Mouse (Mus musculus) forebrain, embryonic 13.5 days (tissue): Measurements from ENCODE around the gene Polr2m. TPM values are rescaled to one million over a fixed set of nuclear protein-coding genes. Genes with fewer than 3 reads are reported as not detected.
"Not testable (repeated sequence)": the region's sequence is repeated elsewhere in the genome, so short reads cannot be mapped to it uniquely, and the experiment has no call there.

Experiments
- ATAC-seq: fragments of 200-750 bp; cut with Nextera tagmentation; 2 replicates; pipeline ENCODE4 v1.8.0; 2017
- H3K27ac ChIP-seq: fragments of 300-500 bp; sonication (generic); 2 replicates; pipeline ENCODE4 v1.5.1; 2015; ENCODE audit warnings: inconsistent platforms, mild to moderate bottlenecking, moderate library complexity
- H3K27me3 ChIP-seq: fragments of 300-500 bp; sonication (generic); 2 replicates; pipeline ENCODE4 v1.6.1; 2015; ENCODE audit warnings: mild to moderate bottlenecking, inconsistent platforms
- H3K36me3 ChIP-seq: fragments of 300-500 bp; sonication (generic); 2 replicates; pipeline ENCODE4 v1.6.1; 2015; ENCODE audit warnings: mild to moderate bottlenecking, inconsistent platforms; ENCODE audit not compliant: poor library complexity, severe bottlenecking
- H3K4me1 ChIP-seq: fragments of 300-500 bp; sonication (generic); 2 replicates; pipeline ENCODE4 v1.6.1; 2015; ENCODE audit warnings: inconsistent platforms
- H3K4me2 ChIP-seq: fragments of 300-500 bp; sonication (generic); 2 replicates; pipeline ENCODE4 v1.6.1; 2015; ENCODE audit warnings: inconsistent platforms, mild to moderate bottlenecking, moderate library complexity
- H3K4me3 ChIP-seq: fragments of 300-500 bp; sonication (generic); 2 replicates; pipeline ENCODE4 v1.5.1; 2015; ENCODE audit warnings: mild to moderate bottlenecking, inconsistent platforms
- H3K9ac ChIP-seq: fragments of 300-500 bp; sonication (generic); 2 replicates; pipeline ENCODE4 v1.6.1; 2015; ENCODE audit warnings: mild to moderate bottlenecking, inconsistent platforms
- H3K9me3 ChIP-seq: fragments of 300-500 bp; sonication (generic); replicated peaks from 2 replicates; pipeline ENCODE4 v1.6.1; 2016; ENCODE audit warnings: inconsistent platforms
- WGBS: fragments of 180-500 bp; shearing (Covaris S2); methylation state at CpG from one replicate; pipeline ENCODE4 v1.1.7; 2015; 5-methylcytosine and 5-hydroxymethylcytosine counted together
- polyA plus RNA-seq: library from polyadenylated mRNA; unstranded; fragments of >200 nt; fragmentation: Nextera tagmentation; extraction: Ambion mirVana; gene quantifications from 2 replicates; pipeline ENCODE4 v1.2.1, GENCODE M21; 2015

The Polr2m gene
- polyA plus RNA-seq, 1 experiment from 2014 or later, result 369 TPM

DNA sequence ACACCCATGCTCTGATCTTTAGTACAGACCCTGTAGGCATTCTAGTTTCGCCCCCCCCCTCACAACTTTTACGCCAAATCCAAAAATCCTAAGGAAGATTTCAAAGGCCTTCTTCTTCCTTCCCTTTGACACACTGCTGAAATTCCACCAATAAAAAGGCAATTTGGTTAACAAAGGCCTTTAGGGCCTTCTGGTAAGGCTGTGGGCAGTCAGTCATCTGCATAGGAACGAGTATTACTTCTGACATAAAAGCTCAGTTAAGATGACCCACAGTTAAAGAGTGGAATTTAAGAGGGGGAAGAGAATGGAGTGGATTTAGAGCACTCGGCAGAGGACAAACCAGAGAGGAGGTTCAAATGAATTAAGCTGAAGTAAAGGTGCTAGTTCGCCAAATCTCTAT, 8.0 kb upstream of the Polr2m start:
- H3K4me2 ChIP-seq, result no peak overlapping the region
- WGBS, result 51% methylated on average over 5 of the region's 5 CpGs
- H3K9ac ChIP-seq, result no peak overlapping the region
- no peak overlapping the region for H3K27ac ChIP-seq
- no peaks in the 10 kb centered on the region for H3K4me1 ChIP-seq
- no peaks in the 10 kb centered on the region for H3K9me3 ChIP-seq
- no peaks in the 10 kb centered on the region for H3K36me3 ChIP-seq
- H3K27me3 ChIP-seq, result no peaks in the 10 kb centered on the region
- no peak overlapping the region for H3K4me3 ChIP-seq
- ATAC-seq, result no peak

GRCm38 (mm10) chr9:71492296-71493025, 6.7 kb upstream of the Polr2m start:
- 0 out of 2 replicates have a peak, but pooled peaks cover 4% of the 10 kb centered on the region for H3K27me3 ChIP-seq
- no peak overlapping the region for H3K9ac ChIP-seq
- no peaks in the 10 kb centered on the region for H3K9me3 ChIP-seq
- no peaks in the 10 kb centered on the region for H3K36me3 ChIP-seq
- no peak overlapping the region for H3K27ac ChIP-seq
- H3K4me2 ChIP-seq, result no peak overlapping the region
- no peak for ATAC-seq
- H3K4me3 ChIP-seq, result no peak overlapping the region
- 90% methylated on average over 15 of the region's 15 CpGs for WGBS
- no peaks in the 10 kb centered on the region for H3K4me1 ChIP-seq

DNA sequence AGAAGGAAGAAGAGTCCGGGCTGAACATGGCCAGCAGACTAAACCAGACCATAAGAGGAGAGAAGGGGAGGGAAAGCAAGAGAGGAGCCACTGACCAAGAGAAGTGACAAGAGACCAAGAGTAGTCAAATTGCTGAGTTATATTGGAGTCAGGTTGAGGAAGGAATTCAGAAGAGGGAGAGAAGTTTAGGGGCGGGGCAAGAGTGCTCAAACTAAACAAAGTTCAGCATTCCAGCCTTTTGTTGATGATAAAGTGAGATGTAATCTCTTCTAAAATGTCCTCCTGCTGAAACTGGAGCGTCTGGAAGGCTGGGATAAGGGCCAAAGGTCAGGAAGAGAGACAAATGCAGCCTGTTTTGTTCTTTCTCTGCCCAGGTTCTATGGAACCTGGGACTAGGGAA, 4.3 kb upstream of the Polr2m start:
- WGBS, result 52% methylated on average over 3 of the region's 3 CpGs

GRCm38 (mm10) chr9:71486127-71486526, 392 bp upstream of the Polr2m start:
- Histone ChIP-seq H3K27me3 (0 out of 2 replicates have a peak, but pooled peaks cover 6% of the 10 kb centered on the region), H3K4me3 (peak overlapping the region; percentile 95), H3K4me1 (peaks cover 14% of the 10 kb centered on the region), H3K4me2 (peak overlapping the region; percentile 65), H3K36me3 (peaks cover 24% of the 10 kb centered on the region), H3K27ac (no peak overlapping the region), H3K9me3 (no peaks in the 10 kb centered on the region), H3K9ac (peak overlapping the region; percentile 99)
- 40% methylated on average over 7 of the region's 7 CpGs for WGBS
- peak; percentile 42 for ATAC-seq

More for the DNA sequence above, 4.3 kb upstream of the Polr2m start:
- Histone ChIP-seq H3K4me1 (0 out of 2 replicates have a peak, but pooled peaks cover 3% of the 10 kb centered on the region), H3K4me2 (no peak overlapping the region), H3K36me3 (no peaks in the 10 kb centered on the region), H3K9ac (no peak overlapping the region), H3K4me3 (no peak overlapping the region), H3K9me3 (no peaks in the 10 kb centered on the region), H3K27ac (no peak overlapping the region), H3K27me3 (0 out of 2 replicates have a peak, but pooled peaks cover 6% of the 10 kb centered on the region)
- ATAC-seq, result no peak

DNA sequence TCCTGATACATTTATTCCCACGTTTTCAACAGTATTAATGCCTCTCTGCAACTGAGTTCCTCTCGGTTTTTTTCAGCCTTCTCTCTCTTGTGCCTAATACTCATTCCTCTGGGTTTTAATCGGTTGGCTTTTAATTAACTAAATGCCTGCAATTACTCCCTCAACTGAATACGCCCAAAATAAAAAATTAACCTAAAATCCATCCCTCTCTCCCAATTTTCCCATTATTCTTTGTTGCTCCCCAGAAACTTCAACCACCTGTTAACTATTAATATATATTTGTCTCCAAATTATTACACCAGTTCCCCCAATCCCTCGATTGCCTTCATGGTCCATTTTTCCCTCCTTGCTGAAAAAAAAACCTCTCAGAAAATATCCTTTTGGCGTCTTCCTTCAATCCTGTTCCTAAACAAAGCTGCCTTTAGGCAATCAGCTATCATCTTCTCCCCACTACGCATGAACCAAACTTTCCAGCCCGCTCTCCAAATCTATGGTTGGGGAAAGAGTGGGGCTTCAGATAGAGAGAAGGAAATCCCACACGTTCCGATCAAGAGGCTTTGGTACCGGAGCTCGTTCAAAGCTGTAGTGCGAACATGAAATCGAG, 762 bp downstream of the Polr2m start:
- peak overlapping the region; percentile 65 for H3K4me2 ChIP-seq
- H3K27me3 ChIP-seq, result 0 out of 2 replicates have a peak, but pooled peaks cover 6% of the 10 kb centered on the region
- H3K4me3 ChIP-seq, result peak overlapping the region; percentile 95
- 1% methylated on average over 14 of the region's 14 CpGs for WGBS
- peak overlapping the region; percentile 99 for H3K9ac ChIP-seq
- peak overlapping the region; percentile 88 for H3K27ac ChIP-seq
- peaks cover 36% of the 10 kb centered on the region for H3K36me3 ChIP-seq
- peaks cover 14% of the 10 kb centered on the region for H3K4me1 ChIP-seq
- H3K9me3 ChIP-seq, result no peaks in the 10 kb centered on the region
- ATAC-seq, result no peak

- not testable (repeated sequence) for H3K27ac ChIP-seq, H3K27me3 ChIP-seq, H3K9ac ChIP-seq, H3K9me3 ChIP-seq, ATAC-seq
- Histone ChIP-seq H3K36me3 (peaks cover 47% of the 10 kb centered on the region), H3K4me3 (peak overlapping the region; percentile 95), H3K4me1 (peaks cover 14% of the 10 kb centered on the region), H3K4me2 (peak overlapping the region; percentile 65)
- 93% methylated on average over 7 of the region's 7 CpGs for WGBS
Observed at GRCm38 (mm10) chr9:71483872-71484271, 1.9 kb downstream of the Polr2m start.

DNA sequence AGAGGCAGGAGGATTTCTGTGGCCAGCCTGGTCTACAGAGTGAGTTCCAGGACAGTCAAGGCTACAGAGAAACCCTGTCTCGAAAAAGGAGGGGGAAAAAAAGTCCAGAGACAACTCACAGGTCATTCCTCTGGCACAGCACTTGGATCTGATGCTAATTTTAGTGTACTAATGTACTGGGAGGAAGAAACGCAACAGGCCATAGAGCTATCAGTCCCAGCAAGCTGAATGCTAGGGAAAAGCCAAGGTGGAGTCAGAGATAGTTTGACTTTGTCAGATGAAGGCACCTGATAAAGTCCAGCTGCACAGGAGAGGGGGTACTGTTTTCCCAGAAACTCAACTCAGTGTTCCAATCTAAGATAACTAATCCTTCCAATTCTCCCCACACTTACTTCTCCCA, 5.4 kb downstream of the Polr2m start:
- no peak overlapping the region for H3K4me2 ChIP-seq
- H3K4me1 ChIP-seq, result peaks cover 11% of the 10 kb centered on the region

DNA sequence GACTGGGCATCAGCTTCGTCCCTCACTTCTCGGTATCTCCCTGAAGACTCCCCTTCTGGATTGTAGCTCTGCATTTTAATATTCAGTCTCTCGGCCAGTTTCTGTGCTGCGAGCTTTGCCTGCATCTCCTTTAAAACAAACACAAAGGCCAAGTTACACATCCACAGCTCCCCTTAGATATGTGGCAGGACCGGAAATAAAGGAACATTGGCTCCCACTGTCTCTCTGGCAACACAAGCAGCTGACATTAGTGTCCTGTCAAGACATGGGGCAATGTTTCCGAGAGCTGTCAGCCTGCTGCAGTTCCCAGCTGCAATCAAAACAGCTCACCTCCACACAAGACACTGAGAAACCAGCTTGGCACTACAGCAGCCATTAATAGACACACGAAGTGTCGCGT, 6.3 kb downstream of the Polr2m start:
- Histone ChIP-seq H3K27ac (no peak overlapping the region), H3K4me1 (peaks cover 6% of the 10 kb centered on the region), H3K9me3 (no peaks in the 10 kb centered on the region), H3K4me2 (no peak overlapping the region), H3K9ac (no peak overlapping the region), H3K27me3 (no peaks in the 10 kb centered on the region), H3K4me3 (no peak overlapping the region), H3K36me3 (peaks cover 88% of the 10 kb centered on the region)
- 93% methylated on average over 9 of the region's 9 CpGs for WGBS
- ATAC-seq, result no peak

More for the DNA sequence above, 5.4 kb downstream of the Polr2m start:
- no peak overlapping the region for H3K4me3 ChIP-seq
- no peak overlapping the region for H3K9ac ChIP-seq
- peaks cover 80% of the 10 kb centered on the region for H3K36me3 ChIP-seq
- no peak overlapping the region for H3K27ac ChIP-seq
- no peak for ATAC-seq
- H3K27me3 ChIP-seq, result no peaks in the 10 kb centered on the region
- no peaks in the 10 kb centered on the region for H3K9me3 ChIP-seq
- WGBS, result 97% methylated on average over 2 of the region's 2 CpGs

- 96% methylated on average over 7 of the region's 7 CpGs for WGBS
- Histone ChIP-seq H3K9ac (no peak overlapping the region), H3K27me3 (no peaks in the 10 kb centered on the region), H3K27ac (no peak overlapping the region), H3K4me1 (no peaks in the 10 kb centered on the region), H3K4me2 (no peak overlapping the region), H3K36me3 (peaks cover 92% of the 10 kb centered on the region), H3K4me3 (no peak overlapping the region), H3K9me3 (no peaks in the 10 kb centered on the region)
- ATAC-seq, result no peak
Observed at GRCm38 (mm10) chr9:71478596-71478995, 7.1 kb downstream of the Polr2m start.

- WGBS, result 96% methylated on average over 3 of the region's 3 CpGs
- Histone ChIP-seq H3K9me3 (no peaks in the 10 kb centered on the region), H3K4me1 (no peaks in the 10 kb centered on the region), H3K9ac (no peak overlapping the region), H3K4me3 (no peak overlapping the region), H3K4me2 (no peak overlapping the region), H3K36me3 (peaks cover 77% of the 10 kb centered on the region), H3K27ac (no peak overlapping the region), H3K27me3 (no peaks in the 10 kb centered on the region)
- ATAC-seq, result no peak
Observed at GRCm38 (mm10) chr9:71476601-71477000, 9.1 kb downstream of the Polr2m start.

GRCm38 (mm10) chr9:71475536-71475935, 10.2 kb downstream of the Polr2m start:
- Histone ChIP-seq H3K4me1 (no peaks in the 10 kb centered on the region), H3K27ac (no peak overlapping the region), H3K36me3 (peaks cover 66% of the 10 kb centered on the region), H3K4me3 (no peak overlapping the region), H3K27me3 (no peaks in the 10 kb centered on the region), H3K4me2 (no peak overlapping the region), H3K9ac (no peak overlapping the region), H3K9me3 (no peaks in the 10 kb centered on the region)
- no peak for ATAC-seq
- 92% methylated on average over 4 of the region's 4 CpGs for WGBS

GRCm38 (mm10) chr9:71467434-71467833, 18.3 kb downstream of the Polr2m start:
- ATAC-seq, result no peak
- Histone ChIP-seq H3K27me3 (no peaks in the 10 kb centered on the region), H3K4me1 (no peaks in the 10 kb centered on the region), H3K9me3 (no peaks in the 10 kb centered on the region), H3K9ac (no peak overlapping the region), H3K36me3 (no peaks in the 10 kb centered on the region), H3K27ac (no peak overlapping the region), H3K4me3 (no peak overlapping the region), H3K4me2 (no peak overlapping the region)
- 79% methylated on average over 4 of the region's 4 CpGs for WGBS
